Mouse (Mus musculus) activated CD4-positive, CD25-positive, alpha-beta regulatory T cell (primary cell): ENCODE data around the gene Tmem14a. TPM values are rescaled to one million over a fixed set of nuclear protein-coding genes. Genes with fewer than 3 reads are reported as not detected.

Experiments used
- polyA plus RNA-seq, 2 experiments: library from polyadenylated mRNA; unstranded; fragments of 100-300 nt; shearing (Covaris generic); gene quantifications; one replicate each; pipeline ENCODE4 v1.2.1; 2017

Gene Tmem14a
- polyA plus RNA-seq: 1 to 10 TPM; 2.9 to 6.6 TPM

GRCm38 (mm10) chr1:21218489-21218919 is at the start of gene Tmem14a:
Gene Tmem14a (plus strand): TSS chr1:21218575.

DNA sequence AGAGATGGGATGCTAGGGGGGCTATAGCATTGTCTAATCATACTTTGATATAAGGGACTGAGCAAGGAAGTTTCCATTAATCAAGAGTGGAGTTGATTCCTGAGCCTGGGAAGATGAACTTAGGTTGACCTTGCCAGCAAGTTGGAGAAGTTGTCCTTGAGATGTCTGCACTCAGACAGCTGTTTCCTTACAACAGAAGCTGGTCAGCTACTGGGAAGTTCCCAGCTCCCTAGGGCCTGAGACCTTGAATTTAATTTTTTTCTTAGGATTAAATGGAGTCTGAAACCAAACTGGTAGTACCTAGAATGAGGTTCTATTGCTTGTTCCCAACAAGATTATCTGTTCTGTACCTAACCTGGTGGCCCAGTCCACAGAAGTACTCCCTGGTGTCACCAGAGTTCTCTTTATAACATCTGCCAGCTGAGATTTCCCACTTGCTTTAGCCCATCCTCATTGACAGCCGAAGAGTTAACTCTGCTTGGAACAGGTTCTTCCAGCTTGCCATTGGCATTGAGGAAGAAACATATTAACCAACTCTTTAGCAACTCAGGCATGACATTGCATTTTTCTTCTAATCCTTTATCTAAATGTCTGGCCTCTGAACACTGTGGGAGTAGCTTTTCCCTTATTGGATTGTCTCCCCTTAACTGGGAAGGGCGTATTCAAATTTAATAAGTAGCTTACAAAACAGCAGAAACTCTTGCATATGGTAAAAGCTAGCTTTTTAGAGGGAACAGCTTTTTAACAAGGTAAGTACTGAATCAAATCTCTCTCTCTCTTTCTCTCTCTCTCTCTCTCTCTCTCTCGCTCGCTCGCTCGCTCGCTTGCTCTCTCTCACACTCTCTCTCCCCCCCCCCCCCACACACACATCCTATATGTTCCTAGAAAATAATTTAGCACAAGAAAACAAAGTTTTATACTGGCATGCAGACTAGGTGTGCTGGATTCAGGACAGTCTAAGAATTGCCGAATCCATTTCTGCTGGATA is 21.8 kb downstream of the Tmem14a start, which contains the start of gene Gsta3:
Gene Gsta3 (plus strand): TSS at position 679 of the 988 bp plus-strand sequence.

Other genes with a start within 250 kb of the Tmem14a start
- gene Tram2, start 139.3 kb upstream of the Tmem14a start, polyA plus RNA-seq: 1 to 10 TPM; 5.0 to 5.1 TPM
- gene Gsta3, start 22.0 kb downstream of the Tmem14a start, polyA plus RNA-seq: 1 to 10 TPM; 1.3 to 1.5 TPM
- 1 to 10 TPM; 1.0 to 4.6 TPM for gene Khdc1a, start 131.1 kb downstream of the Tmem14a start, polyA plus RNA-seq
- gene Khdc1c, start 149.8 kb downstream of the Tmem14a start, polyA plus RNA-seq: not detected
- under 1 TPM in 1 of 2 experiments, not detected in 1; 0.09 TPM for gene Khdc1b, start 165.0 kb downstream of the Tmem14a start, polyA plus RNA-seq